Mouse (Mus musculus) spleen, embryonic (tissue): Measurements from ENCODE around the gene Yjefn3.

ENCODE experiments used
- CTCF ChIA-PET: fragments of 350-600 bp; sonication (Branson Sonifier 250); formaldehyde crosslinking; loops from one replicate; lab custom pipeline; 2022; lab: Charles Lee

The Yjefn3 gene

GRCm38 (mm10) chr8:69881261-69881865 is 21.1 kb downstream of the Yjefn3 start:
- CTCF ChIA-PET: no interaction called here

- CTCF ChIA-PET: no interaction called here
Measured at GRCm38 (mm10) chr8:69880841-69881240, 21.7 kb downstream of the Yjefn3 start.

- CTCF ChIA-PET: no interaction called here
Measured at GRCm38 (mm10) chr8:69879678-69880077, 22.8 kb downstream of the Yjefn3 start.

- CTCF ChIA-PET: no interaction called here
Measured at GRCm38 (mm10) chr8:69877992-69878391, 24.5 kb downstream of the Yjefn3 start.

GRCm38 (mm10) chr8:69877396-69877795 is 25.1 kb downstream of the Yjefn3 start:
- CTCF ChIA-PET: no interaction called here

- CTCF ChIA-PET: no interaction called here
Measured at GRCm38 (mm10) chr8:69876967-69877366, 25.5 kb downstream of the Yjefn3 start.

GRCm38 (mm10) chr8:69876097-69876496 is 26.4 kb downstream of the Yjefn3 start:
- CTCF ChIA-PET: interaction anchor here (1.1 kb wide), 1 partner anchor 81 kb away, joined by 3 read pairs; no protein-coding TSS in a partner anchor

GRCm38 (mm10) chr8:69874654-69875053 is 27.9 kb downstream of the Yjefn3 start:
- CTCF ChIA-PET: no interaction called here

- CTCF ChIA-PET: no interaction called here
Measured at GRCm38 (mm10) chr8:69874155-69874554, 28.4 kb downstream of the Yjefn3 start.

- CTCF ChIA-PET: no interaction called here
Measured at GRCm38 (mm10) chr8:69870907-69871306, 31.6 kb downstream of the Yjefn3 start.

GRCm38 (mm10) chr8:69870003-69870765 is 32.3 kb downstream of the Yjefn3 start:
- CTCF ChIA-PET: no interaction called here

- CTCF ChIA-PET: interaction anchor here (0.5 kb wide), 1 partner anchor 903 kb away, joined by 6 read pairs; no protein-coding TSS in a partner anchor
Measured at GRCm38 (mm10) chr8:69867696-69868326, 34.7 kb downstream of the Yjefn3 start.

GRCm38 (mm10) chr8:69864180-69864579 is 38.3 kb downstream of the Yjefn3 start:
- CTCF ChIA-PET: no interaction called here

- CTCF ChIA-PET: no interaction called here
Measured at GRCm38 (mm10) chr8:69863387-69864020, 39.0 kb downstream of the Yjefn3 start.

- CTCF ChIA-PET: interaction anchor here (0.7 kb wide), 1 partner anchor 51 kb away, joined by 3 read pairs; no protein-coding TSS in a partner anchor
Measured at GRCm38 (mm10) chr8:69861251-69861650, 41.3 kb downstream of the Yjefn3 start.

- CTCF ChIA-PET: interaction anchor here (0.6 to 0.7 kb wide), 2 partner anchors 51 to 82 kb away, joined by 3 read pairs; no protein-coding TSS in a partner anchor
Measured at GRCm38 (mm10) chr8:69860807-69861206, 41.7 kb downstream of the Yjefn3 start.

GRCm38 (mm10) chr8:69853869-69854268 is 48.6 kb downstream of the Yjefn3 start:
- CTCF ChIA-PET: no interaction called here

GRCm38 (mm10) chr8:69850926-69851506 is 51.5 kb downstream of the Yjefn3 start:
- CTCF ChIA-PET: no interaction called here

- CTCF ChIA-PET: no interaction called here
Measured at GRCm38 (mm10) chr8:69849899-69850298, 52.6 kb downstream of the Yjefn3 start.

- CTCF ChIA-PET: no interaction called here
Measured at GRCm38 (mm10) chr8:69848951-69849350, 53.6 kb downstream of the Yjefn3 start.
